Mouse (Mus musculus): ENCODE measurements around the gene Hsfy2.

Gene Hsfy2

GRCm38 (mm10) chr1:56637335-56637734, at the start of gene Hsfy2:
Gene Hsfy2, minus strand, starts transcription at chr1:56637435.
- Histone ChIP-seq H3K27me3 (ENCODE audit: control insufficient read depth, insufficient read depth, low read length, poor library complexity, severe bottlenecking) (no peaks in the 10 kb centered on the region), H3K36me3 (ENCODE audit: control insufficient read depth, insufficient read depth, low read length, poor library complexity, severe bottlenecking) (no peaks in the 10 kb centered on the region)
- no peak for DNase-seq (ENCODE audit: low read depth, low spot score)

GRCm38 (mm10) chr1:56685053-56685557, 47.9 kb upstream of the Hsfy2 start:
- DNase-seq (ENCODE audit: low read depth, low spot score), result no peak
- H3K27me3 ChIP-seq (ENCODE audit: control insufficient read depth, insufficient read depth, low read length, poor library complexity, severe bottlenecking), result no peaks in the 10 kb centered on the region
- H3K36me3 ChIP-seq (ENCODE audit: control insufficient read depth, insufficient read depth, low read length, poor library complexity, severe bottlenecking), result no peaks in the 10 kb centered on the region

GRCm38 (mm10) chr1:56684512-56684911, 47.3 kb upstream of the Hsfy2 start:
- H3K27me3 ChIP-seq (ENCODE audit: control insufficient read depth, insufficient read depth, low read length, poor library complexity, severe bottlenecking), result no peaks in the 10 kb centered on the region
- no peaks in the 10 kb centered on the region for H3K36me3 ChIP-seq (ENCODE audit: control insufficient read depth, insufficient read depth, low read length, poor library complexity, severe bottlenecking)
- DNase-seq (ENCODE audit: low read depth, low spot score), result no peak

- DNase-seq (ENCODE audit: low read depth, low spot score), result no peak
- Histone ChIP-seq H3K36me3 (ENCODE audit: control insufficient read depth, insufficient read depth, low read length, poor library complexity, severe bottlenecking) (no peaks in the 10 kb centered on the region), H3K27me3 (ENCODE audit: control insufficient read depth, insufficient read depth, low read length, poor library complexity, severe bottlenecking) (no peaks in the 10 kb centered on the region)
Observed at GRCm38 (mm10) chr1:56681258-56681657, 44.0 kb upstream of the Hsfy2 start.

- Histone ChIP-seq H3K36me3 (ENCODE audit: control insufficient read depth, insufficient read depth, low read length, poor library complexity, severe bottlenecking) (no peaks in the 10 kb centered on the region), H3K27me3 (ENCODE audit: control insufficient read depth, insufficient read depth, low read length, poor library complexity, severe bottlenecking) (no peaks in the 10 kb centered on the region)
- DNase-seq (ENCODE audit: low read depth, low spot score), result no peak
Observed at GRCm38 (mm10) chr1:56675253-56675652, 38.0 kb upstream of the Hsfy2 start.

- DNase-seq (ENCODE audit: low read depth, low spot score), result no peak
- Histone ChIP-seq H3K27me3 (ENCODE audit: control insufficient read depth, insufficient read depth, low read length, poor library complexity, severe bottlenecking) (no peaks in the 10 kb centered on the region), H3K36me3 (ENCODE audit: control insufficient read depth, insufficient read depth, low read length, poor library complexity, severe bottlenecking) (no peaks in the 10 kb centered on the region)
Observed at GRCm38 (mm10) chr1:56674601-56675000, 37.4 kb upstream of the Hsfy2 start.

GRCm38 (mm10) chr1:56671241-56671945, 34.2 kb upstream of the Hsfy2 start:
- H3K27me3 ChIP-seq (ENCODE audit: control insufficient read depth, insufficient read depth, low read length, poor library complexity, severe bottlenecking), result no peaks in the 10 kb centered on the region
- H3K36me3 ChIP-seq (ENCODE audit: control insufficient read depth, insufficient read depth, low read length, poor library complexity, severe bottlenecking), result no peaks in the 10 kb centered on the region
- DNase-seq (ENCODE audit: low read depth, low spot score), result no peak

GRCm38 (mm10) chr1:56670509-56670908, 33.3 kb upstream of the Hsfy2 start:
- Histone ChIP-seq H3K27me3 (ENCODE audit: control insufficient read depth, insufficient read depth, low read length, poor library complexity, severe bottlenecking) (no peaks in the 10 kb centered on the region), H3K36me3 (ENCODE audit: control insufficient read depth, insufficient read depth, low read length, poor library complexity, severe bottlenecking) (no peaks in the 10 kb centered on the region)
- no peak for DNase-seq (ENCODE audit: low read depth, low spot score)

- DNase-seq (ENCODE audit: low read depth, low spot score), result no peak
- no peaks in the 10 kb centered on the region for H3K36me3 ChIP-seq (ENCODE audit: control insufficient read depth, insufficient read depth, low read length, poor library complexity, severe bottlenecking)
- no peaks in the 10 kb centered on the region for H3K27me3 ChIP-seq (ENCODE audit: control insufficient read depth, insufficient read depth, low read length, poor library complexity, severe bottlenecking)
Observed at GRCm38 (mm10) chr1:56664606-56665005, 27.4 kb upstream of the Hsfy2 start.

GRCm38 (mm10) chr1:56626824-56627223, 10.4 kb downstream of the Hsfy2 start:
- DNase-seq (ENCODE audit: low read depth, low spot score), result no peak
- no peaks in the 10 kb centered on the region for H3K36me3 ChIP-seq (ENCODE audit: control insufficient read depth, insufficient read depth, low read length, poor library complexity, severe bottlenecking)
- H3K27me3 ChIP-seq (ENCODE audit: control insufficient read depth, insufficient read depth, low read length, poor library complexity, severe bottlenecking), result no peaks in the 10 kb centered on the region

GRCm38 (mm10) chr1:56624304-56624703, 12.9 kb downstream of the Hsfy2 start:
- no peaks in the 10 kb centered on the region for H3K36me3 ChIP-seq (ENCODE audit: control insufficient read depth, insufficient read depth, low read length, poor library complexity, severe bottlenecking)
- DNase-seq (ENCODE audit: low read depth, low spot score), result no peak
- H3K27me3 ChIP-seq (ENCODE audit: control insufficient read depth, insufficient read depth, low read length, poor library complexity, severe bottlenecking), result no peaks in the 10 kb centered on the region

- DNase-seq (ENCODE audit: low read depth, low spot score), result no peak
- Histone ChIP-seq H3K36me3 (ENCODE audit: control insufficient read depth, insufficient read depth, low read length, poor library complexity, severe bottlenecking) (no peaks in the 10 kb centered on the region), H3K27me3 (ENCODE audit: control insufficient read depth, insufficient read depth, low read length, poor library complexity, severe bottlenecking) (no peaks in the 10 kb centered on the region)
Observed at GRCm38 (mm10) chr1:56612384-56612783, 24.9 kb downstream of the Hsfy2 start.
